Mouse (Mus musculus): Measurements from ENCODE around the gene Dnah12.
A peak's percentile ranks its signal among the peaks of the same experiment; 100 is the strongest.

DNA sequence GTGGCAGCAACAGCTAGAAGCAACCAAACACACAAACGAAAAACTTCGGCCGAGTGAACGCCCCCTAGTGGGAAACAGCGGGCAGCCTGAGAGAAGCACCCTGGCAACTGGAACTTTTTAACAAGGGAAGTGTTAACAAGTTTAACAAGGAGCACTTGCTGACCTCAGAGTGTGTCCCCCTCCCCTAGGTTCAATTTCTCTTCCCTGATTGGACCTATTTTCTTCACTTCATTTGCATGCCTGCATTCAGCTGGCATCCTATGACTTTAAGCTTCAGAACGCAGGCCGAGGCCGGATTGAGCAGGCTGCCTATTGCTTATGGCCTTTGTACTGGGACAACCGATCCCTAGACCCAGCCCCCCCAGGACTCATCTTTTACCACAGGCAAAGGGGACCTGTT lies 174.3 kb downstream of the Dnah12 start:
- TF ChIP-seq POLR2A (IDR thresholded peaks at IDR 0.05; ENCODE audit: borderline replicate concordance, low read depth, low read length) (no peak), CTCF (IDR thresholded peaks at IDR 0.05; ENCODE audit: low read depth, low read length) (0 out of 2 replicates have a peak, but pooled peaks have one; percentile 33)

Data from bone marrow macrophage, adult 2 months (primary cell).